Mouse (Mus musculus): Measurements from ENCODE around the gene Sbk1. TPM values are rescaled to one million over a fixed set of nuclear protein-coding genes. Genes with fewer than 3 reads are reported as not detected.

Sbk1 gene
- polyA plus RNA-seq, 1 experiment from 2014 or later, result 17.9 TPM

DNA sequence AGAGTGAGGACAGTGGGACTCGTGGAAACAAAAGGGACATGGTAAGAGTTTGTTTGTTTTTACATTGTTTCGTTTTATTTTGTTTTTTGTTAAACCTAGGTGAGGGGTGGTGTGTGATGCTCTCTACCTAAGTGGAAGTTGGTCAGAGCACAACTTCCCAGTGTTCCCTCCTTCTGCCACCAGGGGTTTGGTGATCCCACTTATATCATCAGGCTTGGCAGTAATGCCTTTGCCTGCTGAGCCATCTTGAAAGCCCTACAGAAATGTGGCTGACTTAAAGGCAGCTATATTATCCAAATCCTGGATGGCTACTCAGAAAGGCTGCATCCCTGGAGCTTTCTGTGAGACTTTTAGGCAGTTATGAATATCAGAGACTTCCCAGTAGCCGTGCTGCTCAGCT lies 60.3 kb downstream of the Sbk1 start:
- DNase-seq (ENCODE audit: low spot score), result no peak

DNA sequence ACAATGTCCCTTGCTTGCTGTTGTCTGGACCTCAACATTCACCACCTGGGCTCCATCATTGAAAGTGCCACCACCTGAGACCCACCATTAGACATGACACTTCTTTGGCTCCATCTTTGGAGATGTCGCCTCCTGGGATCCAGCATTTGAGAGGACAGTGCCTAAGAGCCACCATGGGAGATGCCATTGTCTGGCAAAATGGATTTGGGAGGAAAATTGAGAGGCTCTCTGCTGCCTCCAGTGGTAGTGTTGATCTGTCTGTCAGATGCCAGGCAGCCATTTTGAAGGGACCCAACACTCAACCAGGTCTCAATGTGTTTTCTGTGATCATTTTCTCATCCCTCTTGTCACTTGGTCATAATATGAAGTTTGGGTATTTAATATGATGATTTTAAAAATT lies 63.1 kb downstream of the Sbk1 start:
- no peak for DNase-seq (ENCODE audit: low spot score)

DNA sequence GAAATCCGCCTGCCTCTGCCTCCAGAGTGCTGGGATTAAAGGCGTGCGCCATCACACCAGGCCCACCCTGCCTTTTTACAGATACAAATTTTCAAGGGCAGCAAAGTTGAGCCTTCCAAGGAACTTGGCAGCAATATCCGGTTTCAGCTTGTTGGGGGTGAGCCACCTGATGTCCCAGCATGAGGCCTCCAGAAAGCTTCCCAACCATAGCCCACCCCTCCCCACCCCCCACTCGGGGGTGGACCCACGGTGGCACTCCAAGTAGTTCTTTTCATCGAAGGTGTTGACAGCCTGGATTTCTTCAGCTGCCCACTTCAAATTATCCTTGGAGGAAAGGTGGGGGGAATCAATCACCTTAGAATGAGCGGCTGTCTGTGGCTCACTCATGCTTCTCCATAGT lies 66.5 kb downstream of the Sbk1 start:
- peak; percentile 21 for DNase-seq (ENCODE audit: low spot score)

DNA sequence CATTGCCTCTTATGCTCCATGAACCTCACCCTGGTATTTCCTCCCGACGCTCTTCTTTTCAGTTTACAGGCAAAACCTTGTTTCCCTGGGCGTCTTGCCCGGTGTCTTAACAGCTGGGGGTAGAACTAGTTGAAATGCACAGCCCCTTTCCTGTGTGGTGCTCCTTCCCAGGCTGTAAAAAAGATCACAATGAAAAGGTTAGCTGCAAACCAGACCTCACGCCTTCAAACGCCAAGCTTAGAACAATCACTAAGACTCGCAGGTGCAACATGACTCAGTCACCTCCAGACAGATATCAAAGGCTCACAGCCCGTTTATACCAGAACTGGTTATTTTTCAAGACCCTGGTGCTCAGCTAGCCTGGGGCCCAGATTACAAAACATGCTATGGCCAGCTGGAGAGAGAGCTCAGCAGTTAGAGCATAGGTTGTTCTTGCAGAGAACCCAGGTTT lies 67.1 kb downstream of the Sbk1 start:
- DNase-seq (ENCODE audit: low spot score), result peak; percentile 86

DNA sequence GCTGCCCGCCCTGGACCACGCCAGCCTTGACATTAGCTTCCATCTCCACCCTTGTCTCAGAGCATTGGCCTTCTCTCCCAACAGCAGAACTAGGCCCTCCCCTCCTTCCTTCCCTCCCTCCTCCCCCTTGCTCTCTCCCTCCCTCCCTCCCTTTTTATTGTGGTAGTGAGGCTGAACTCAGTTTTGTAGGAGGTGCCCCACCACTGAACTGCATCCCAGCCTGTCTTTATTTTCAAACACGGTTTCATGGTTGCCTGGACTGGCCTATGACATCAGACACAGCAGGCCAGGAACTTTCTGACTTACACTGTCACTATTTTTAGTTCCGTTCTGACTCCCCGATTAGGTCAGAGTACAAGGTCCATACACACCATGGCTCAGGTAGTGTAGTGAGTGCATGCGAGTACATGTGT lies 67.8 kb downstream of the Sbk1 start:
- DNase-seq (ENCODE audit: low spot score), result peak; percentile 73

DNA sequence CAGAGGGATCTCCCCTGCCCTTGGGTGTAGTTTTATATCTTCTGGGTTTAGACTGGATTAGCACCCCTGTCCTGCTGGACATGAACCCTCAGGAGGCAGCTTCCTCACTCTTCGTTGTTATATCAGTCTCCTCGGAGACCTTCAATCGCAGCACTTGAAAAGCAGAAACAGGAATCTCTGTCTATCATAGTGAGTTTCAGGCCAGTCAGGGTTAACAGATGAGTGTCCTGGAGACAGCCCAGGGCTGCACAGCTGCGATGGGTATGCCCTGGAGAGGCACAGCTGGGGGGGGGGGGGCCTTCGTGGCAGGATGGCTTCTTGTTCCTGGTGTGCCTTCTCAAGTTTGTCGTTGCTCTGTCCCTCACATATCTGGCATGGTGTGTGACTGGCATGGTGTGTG lies 68.5 kb downstream of the Sbk1 start:
- DNase-seq (ENCODE audit: low spot score), result peak; percentile 63

Other genes starting within 250 kb of the Sbk1 start
- gene Gsg1l, start 190.2 kb upstream of the Sbk1 start, polyA plus RNA-seq (2015; fragmentation: Nextera tagmentation; extraction: Ambion mirVana), result 0.06 TPM in 1 of 2 replicates, not detected in the other
- gene Xpo6, start 72.1 kb upstream of the Sbk1 start, polyA plus RNA-seq (2015; fragmentation: Nextera tagmentation; extraction: Ambion mirVana), result 46.8 and 56.5 TPM in 2 replicates
- 890 and 915 TPM in 2 replicates for gene Lat, start 97.0 kb downstream of the Sbk1 start, polyA plus RNA-seq (2015; fragmentation: Nextera tagmentation; extraction: Ambion mirVana)
- 39.4 and 43.3 TPM in 2 replicates for gene Spns1, start 104.8 kb downstream of the Sbk1 start, polyA plus RNA-seq (2015; fragmentation: Nextera tagmentation; extraction: Ambion mirVana)
- gene Nfatc2ip, start 124.1 kb downstream of the Sbk1 start, polyA plus RNA-seq (2015; fragmentation: Nextera tagmentation; extraction: Ambion mirVana), result 5.1 and 6.7 TPM in 2 replicates
- 0.13 and 0.22 TPM in 2 replicates for gene Cd19, start 142.3 kb downstream of the Sbk1 start, polyA plus RNA-seq (2015; fragmentation: Nextera tagmentation; extraction: Ambion mirVana)
- 22.2 and 22.7 TPM in 2 replicates for gene Rabep2, start 156.1 kb downstream of the Sbk1 start, polyA plus RNA-seq (2015; fragmentation: Nextera tagmentation; extraction: Ambion mirVana)
- gene Atp2a1, start 190.5 kb downstream of the Sbk1 start, polyA plus RNA-seq (2015; fragmentation: Nextera tagmentation; extraction: Ambion mirVana), result 3.1 and 4.2 TPM in 2 replicates
- 37.8 and 38.6 TPM in 2 replicates for gene Sh2b1, start 202.8 kb downstream of the Sbk1 start, polyA plus RNA-seq (2015; fragmentation: Nextera tagmentation; extraction: Ambion mirVana)
- 95.4 and 104 TPM in 2 replicates for gene Tufm, start 214.7 kb downstream of the Sbk1 start, polyA plus RNA-seq (2015; fragmentation: Nextera tagmentation; extraction: Ambion mirVana)
- gene Atxn2l, start 230.8 kb downstream of the Sbk1 start, polyA plus RNA-seq (2015; fragmentation: Nextera tagmentation; extraction: Ambion mirVana), result 37.9 and 38.5 TPM in 2 replicates

Measured in thymus, postnatal 0 days (tissue).